Mouse (Mus musculus): ENCODE data around the gene Ubr2. TPM values are rescaled to one million over a fixed set of nuclear protein-coding genes. Genes with fewer than 3 reads are reported as not detected.

Gene Ubr2
- 8.7 and 16.5 TPM in 2 replicates for polyA plus RNA-seq (2015; fragmentation: Nextera tagmentation; extraction: Ambion mirVana)

GRCm38 (mm10) chr17:47009898-47010721, at the start of gene Ubr2:
Gene Ubr2, minus strand, starts transcription at chr17:47010556.

DNA sequence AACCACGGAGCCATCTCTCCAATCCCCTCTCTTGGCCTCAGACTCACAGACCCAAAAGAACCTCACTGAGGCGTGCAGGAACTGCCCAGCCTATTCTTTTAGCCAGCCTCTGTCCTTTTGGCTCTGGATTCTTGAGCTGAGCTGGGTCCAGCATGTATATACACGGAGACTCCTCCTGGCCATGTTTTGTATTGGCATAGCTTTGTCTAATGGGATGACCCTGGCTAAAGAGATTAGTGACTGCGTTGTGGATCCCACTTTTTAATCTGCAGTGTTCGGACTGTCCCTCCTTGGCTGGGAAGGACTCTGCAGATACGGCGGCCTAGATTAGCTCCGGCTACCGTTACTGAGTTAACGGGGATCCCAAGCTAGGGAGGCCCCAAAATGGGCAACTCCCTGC, 100.2 kb downstream of the Ubr2 start, which contains the start of gene Prph2:
Gene Prph2 (plus strand): TSS at position 274 of the 400 bp plus-strand sequence.

GRCm38 (mm10) chr17:46890116-46890815, 120.1 kb downstream of the Ubr2 start, which contains the start of gene Tbcc:
Gene Tbcc, plus strand, starts transcription at chr17:46890684.

Other genes starting within 250 kb of the Ubr2 start
- gene Ptcra, start 246.8 kb downstream of the Ubr2 start, polyA plus RNA-seq (2015; fragmentation: Nextera tagmentation; extraction: Ambion mirVana) = 0.13 and 0.14 TPM in 2 replicates
- 150 and 176 TPM in 2 replicates for gene 2310039H08Rik, start 237.9 kb downstream of the Ubr2 start, polyA plus RNA-seq (2015; fragmentation: Nextera tagmentation; extraction: Ambion mirVana)
- gene Rpl7l1, start 227.9 kb downstream of the Ubr2 start, polyA plus RNA-seq (2015; fragmentation: Nextera tagmentation; extraction: Ambion mirVana) = 80.6 and 93.1 TPM in 2 replicates
- 3.5 and 4.2 TPM in 2 replicates for gene Bicral, start 152.1 kb downstream of the Ubr2 start, polyA plus RNA-seq (2015; fragmentation: Nextera tagmentation; extraction: Ambion mirVana)
- gene Tbcc, start 119.9 kb downstream of the Ubr2 start, polyA plus RNA-seq (2015; fragmentation: Nextera tagmentation; extraction: Ambion mirVana) = 62.1 and 65.4 TPM in 2 replicates
- not detected in 2 replicates for gene Prph2, start 100.1 kb downstream of the Ubr2 start, polyA plus RNA-seq (2015; fragmentation: Nextera tagmentation; extraction: Ambion mirVana)